In genomic region chr19:46444209-46444608, GRCm38 (mm10) we compare ENCODE assay signal across 8 mouse cellular contexts. TPM values are rescaled to one million over a fixed set of nuclear protein-coding genes. Genes with fewer than 3 reads are reported as not detected.
DNase-seq lines count a peak whose midpoint lies in the region; ATAC-seq lines count a peak whose summit lies in the region.

No protein-coding gene starts in this region.

- no peak overlapping the region for H3K4me2 ChIP-seq in limb, embryonic 11.5 days (ENCODE audit: low read depth, severe bottlenecking)
- H3K4me2 ChIP-seq in midbrain, embryonic 14.5 days (ENCODE audit: low read length), result no peak overlapping the region

- peak overlapping the region; percentile 58; the same call in 1 of the 2 replicates for H3K27ac ChIP-seq in embryonic facial prominence, embryonic 10.5 days (replicated peaks)
- H3K27ac ChIP-seq in limb, embryonic 11.5 days (replicated peaks; ENCODE audit: low read depth, low read length), result no peak overlapping the region
- no peak overlapping the region; the same call in 1 of the 2 replicates for H3K27ac ChIP-seq in midbrain, embryonic 14.5 days (replicated peaks; ENCODE audit: low read depth, low read length)

- DNase-seq in ovary, adult 18-20 months (ENCODE audit: low spot score), result peak; percentile 55
- no peak for DNase-seq in ovary, postnatal 10 days (ENCODE audit: low spot score)
- peak; percentile 85 for DNase-seq in embryonic facial prominence, embryonic 10.5 days (ENCODE audit: low spot score)
- peak; percentile 97 for DNase-seq in heart, adult 11 months
- DNase-seq in kidney, adult 18-20 months, result peak; percentile 83
- peak; percentile 90 for DNase-seq in limb, embryonic 11.5 days (ENCODE audit: low spot score)
- DNase-seq in midbrain, embryonic 14.5 days, result peak; percentile 89
- peak; percentile 58 to 82 for DNase-seq in spleen, postnatal 10 days (ENCODE audit: low spot score in 2 of 2)

- peak overlapping the region; percentile 18; the same call in 1 of the 2 replicates for H3K4me3 ChIP-seq in embryonic facial prominence, embryonic 10.5 days
- no peak overlapping the region for H3K4me3 ChIP-seq in limb, embryonic 11.5 days (ENCODE audit: low read depth, low read length)
- H3K4me3 ChIP-seq in midbrain, embryonic 14.5 days (replicated peaks; ENCODE audit: low read depth, low read length), result no peak overlapping the region

- peak; percentile 45; the same call in 1 of the 2 replicates for ATAC-seq in limb, embryonic 11.5 days (ENCODE audit: insufficient number of reproducible peaks, low FRiP score, low TSS enrichment, low read depth)
- peak; percentile 55; the same call in 1 of the 2 replicates for ATAC-seq in midbrain, embryonic 14.5 days (ENCODE audit: low FRiP score, low TSS enrichment)

- 6% methylated on average over 6 of the region's 6 CpGs for WGBS in embryonic facial prominence, embryonic 10.5 days
- WGBS in limb, embryonic 11.5 days, result 2% methylated on average over 6 of the region's 6 CpGs
- WGBS in midbrain, embryonic 14.5 days, result 4% methylated on average over 6 of the region's 6 CpGs

- H3K4me1 ChIP-seq in embryonic facial prominence, embryonic 10.5 days, result peaks cover 50% of the 10 kb centered on the region
- H3K4me1 ChIP-seq in limb, embryonic 11.5 days (ENCODE audit: control insufficient read depth, insufficient read depth, low read length), result peaks cover 24% of the 10 kb centered on the region
- H3K4me1 ChIP-seq in midbrain, embryonic 14.5 days (ENCODE audit: control insufficient read depth, insufficient read depth, low read length), result peaks cover 11% of the 10 kb centered on the region

- no peak overlapping the region for H3K9ac ChIP-seq in limb, embryonic 11.5 days (ENCODE audit: low read length)
- H3K9ac ChIP-seq in midbrain, embryonic 14.5 days (replicated peaks; ENCODE audit: low read length), result no peak overlapping the region

- no peaks in the 10 kb centered on the region for H3K9me3 ChIP-seq in embryonic facial prominence, embryonic 10.5 days
- H3K9me3 ChIP-seq in limb, embryonic 11.5 days (ENCODE audit: control insufficient read depth, low read length), result no peaks in the 10 kb centered on the region
- H3K9me3 ChIP-seq in midbrain, embryonic 14.5 days (ENCODE audit: control insufficient read depth, low read length), result no peaks in the 10 kb centered on the region

- no peaks in the 10 kb centered on the region for H3K27me3 ChIP-seq in embryonic facial prominence, embryonic 10.5 days (replicated peaks; ENCODE audit: low read depth, poor library complexity, severe bottlenecking)
- H3K27me3 ChIP-seq in limb, embryonic 11.5 days (ENCODE audit: control insufficient read depth, insufficient read depth, low read length), result no peaks in the 10 kb centered on the region
- H3K27me3 ChIP-seq in midbrain, embryonic 14.5 days (ENCODE audit: control insufficient read depth, insufficient read depth, low read length), result no peaks in the 10 kb centered on the region

- no peaks in the 10 kb centered on the region for H3K36me3 ChIP-seq in embryonic facial prominence, embryonic 10.5 days (replicated peaks)
- no peaks in the 10 kb centered on the region for H3K36me3 ChIP-seq in limb, embryonic 11.5 days (ENCODE audit: control insufficient read depth, insufficient read depth, low read length)
- H3K36me3 ChIP-seq in midbrain, embryonic 14.5 days (ENCODE audit: control insufficient read depth, insufficient read depth, low read length), result no peaks in the 10 kb centered on the region

RNA-seq across cellular contexts. Expression of gene Sufu, which starts 47.5 kb away (rescaled TPM):
- 50.5 and 53.4 TPM in 2 replicates for polyA plus RNA-seq in embryonic facial prominence, embryonic 10.5 days (2016; fragmentation: Nextera tagmentation; extraction: Ambion mirVana)
- polyA plus RNA-seq in limb, embryonic 11.5 days (2014; fragmentation: Nextera tagmentation; extraction: Ambion mirVana), result 45.3 and 46.8 TPM in 2 replicates
- 22.0 and 29.1 TPM in 2 replicates for polyA plus RNA-seq in midbrain, embryonic 14.5 days (2014; fragmentation: Nextera tagmentation; extraction: Ambion mirVana)

RNA-seq across cellular contexts. Expression of gene Actr1a, which starts 48.7 kb away (rescaled TPM):
- 164 and 170 TPM in 2 replicates for polyA plus RNA-seq in embryonic facial prominence, embryonic 10.5 days (2016; fragmentation: Nextera tagmentation; extraction: Ambion mirVana)
- polyA plus RNA-seq in limb, embryonic 11.5 days (2014; fragmentation: Nextera tagmentation; extraction: Ambion mirVana), result 147 and 158 TPM in 2 replicates
- 320 and 379 TPM in 2 replicates for polyA plus RNA-seq in midbrain, embryonic 14.5 days (2014; fragmentation: Nextera tagmentation; extraction: Ambion mirVana)

RNA-seq across cellular contexts. Expression of gene Trim8, which starts 57.3 kb away (rescaled TPM):
- 19.5 and 20.9 TPM in 2 replicates for polyA plus RNA-seq in embryonic facial prominence, embryonic 10.5 days (2016; fragmentation: Nextera tagmentation; extraction: Ambion mirVana)
- 16.7 and 18.0 TPM in 2 replicates for polyA plus RNA-seq in limb, embryonic 11.5 days (2014; fragmentation: Nextera tagmentation; extraction: Ambion mirVana)
- polyA plus RNA-seq in midbrain, embryonic 14.5 days (2014; fragmentation: Nextera tagmentation; extraction: Ambion mirVana), result 36.5 and 38.5 TPM in 2 replicates
